ENCODE assay signal across 8 mouse cellular contexts in genomic region chr5:143818461-143818860, GRCm38 (mm10). TPM values are rescaled to one million over a fixed set of nuclear protein-coding genes. Genes with fewer than 3 reads are reported as not detected.
DNase-seq lines count a peak whose midpoint lies in the region; ATAC-seq and TF ChIP-seq lines count a peak whose summit lies in the region.

No protein-coding gene starts in this region.

- no peaks in the 10 kb centered on the region for H3K9me3 ChIP-seq in kidney, postnatal 0 days (replicated peaks; ENCODE audit: low read length)
- H3K9me3 ChIP-seq in hindbrain, embryonic 15.5 days = no peaks in the 10 kb centered on the region
- H3K9me3 ChIP-seq in midbrain, embryonic 16.5 days (replicated peaks; ENCODE audit: control insufficient read depth, low read length, poor library complexity, severe bottlenecking) = no peaks in the 10 kb centered on the region

- no peak for TF ChIP-seq CTCF in kidney, postnatal 0 days (IDR thresholded peaks at IDR 0.05; ENCODE audit: low read depth)

- no peak for DNase-seq in kidney, postnatal 0 days (ENCODE audit: low spot score)
- DNase-seq in kidney, postnatal 36 days = no peak
- peak; percentile 48 for DNase-seq in c-Kit-positive CD71-positive TER-119-positive erythroid progenitor cells, embryonic 14.5 days (ENCODE audit: low spot score)
- no peak for DNase-seq in cerebellum, postnatal 14 days
- no peak for DNase-seq in adrenal gland, postnatal 25 days
- no peak for DNase-seq in kidney, adult 9 months

- H3K27me3 ChIP-seq in kidney, postnatal 0 days (ENCODE audit: insufficient read depth, low read length) = no peaks in the 10 kb centered on the region
- H3K27me3 ChIP-seq in hindbrain, embryonic 15.5 days = no peaks in the 10 kb centered on the region
- no peaks in the 10 kb centered on the region for H3K27me3 ChIP-seq in midbrain, embryonic 16.5 days (ENCODE audit: control insufficient read depth, insufficient read depth, low read depth, low read length)

- no peaks in the 10 kb centered on the region for H3K36me3 ChIP-seq in kidney, postnatal 0 days (ENCODE audit: insufficient read depth, low read length)
- no peaks in the 10 kb centered on the region for H3K36me3 ChIP-seq in hindbrain, embryonic 15.5 days
- H3K36me3 ChIP-seq in midbrain, embryonic 16.5 days (ENCODE audit: control insufficient read depth, insufficient read depth, low read length) = no peaks in the 10 kb centered on the region

- no peak overlapping the region for H3K27ac ChIP-seq in kidney, postnatal 0 days
- H3K27ac ChIP-seq in hindbrain, embryonic 15.5 days (replicated peaks) = no peak overlapping the region
- no peak overlapping the region; the same call in 1 of the 2 replicates for H3K27ac ChIP-seq in midbrain, embryonic 16.5 days (ENCODE audit: low read length)

- peak overlapping the region; percentile 64 for H3K4me3 ChIP-seq in kidney, postnatal 0 days (replicated peaks; ENCODE audit: low read depth, low read length)
- H3K4me3 ChIP-seq in hindbrain, embryonic 15.5 days = peak overlapping the region; percentile 69
- peak overlapping the region; percentile 75 for H3K4me3 ChIP-seq in midbrain, embryonic 16.5 days (ENCODE audit: low read depth, low read length)

- no peak for ATAC-seq in kidney, postnatal 0 days (replicated peaks; ENCODE audit: low FRiP score, low read depth)
- no peak for ATAC-seq in hindbrain, embryonic 15.5 days (ENCODE audit: low FRiP score, low read depth)
- no peak for ATAC-seq in midbrain, embryonic 16.5 days

- 10% methylated on average over 10 of the region's 10 CpGs for WGBS in kidney, postnatal 0 days
- 12% methylated on average over 10 of the region's 10 CpGs for WGBS in hindbrain, embryonic 15.5 days
- 19% methylated on average over 10 of the region's 10 CpGs for WGBS in midbrain, embryonic 16.5 days

- no peaks in the 10 kb centered on the region; the same call in 1 of the 2 replicates for H3K4me1 ChIP-seq in kidney, postnatal 0 days (replicated peaks; ENCODE audit: insufficient read depth, low read length)
- H3K4me1 ChIP-seq in hindbrain, embryonic 15.5 days (replicated peaks) = peaks cover 16% of the 10 kb centered on the region
- H3K4me1 ChIP-seq in midbrain, embryonic 16.5 days (ENCODE audit: control insufficient read depth, insufficient read depth, low read length) = peaks cover 12% of the 10 kb centered on the region

- peak overlapping the region; percentile 76; the same call in 1 of the 2 replicates for H3K9ac ChIP-seq in kidney, postnatal 0 days (ENCODE audit: low read depth, low read length)
- peak overlapping the region; percentile 75 for H3K9ac ChIP-seq in hindbrain, embryonic 15.5 days
- H3K9ac ChIP-seq in midbrain, embryonic 16.5 days (ENCODE audit: low read depth, low read length) = peak overlapping the region; percentile 83

- H3K4me2 ChIP-seq in kidney, postnatal 0 days (ENCODE audit: low read length) = peak overlapping the region; percentile 56
- peak overlapping the region; percentile 63 for H3K4me2 ChIP-seq in hindbrain, embryonic 15.5 days
- peak overlapping the region; percentile 80 for H3K4me2 ChIP-seq in midbrain, embryonic 16.5 days (ENCODE audit: low read length)

RNA-seq across cellular contexts. Expression of gene Eif2ak1, which starts 0.9 kb away (rescaled TPM):
- polyA plus RNA-seq in kidney, postnatal 0 days (2015; fragmentation: Nextera tagmentation; extraction: Ambion mirVana) = 32.4 and 34.1 TPM in 2 replicates
- polyA plus RNA-seq in hindbrain, embryonic 15.5 days (2015; fragmentation: Nextera tagmentation; extraction: Ambion mirVana) = 43.3 and 49.0 TPM in 2 replicates
- 42.8 and 45.1 TPM in 2 replicates for polyA plus RNA-seq in midbrain, embryonic 16.5 days (2015; fragmentation: Nextera tagmentation; extraction: Ambion mirVana)
- 32.2 and 42.0 TPM in 2 replicates for total RNA-seq in adrenal gland, postnatal 25 days (2021)
